Comparison of ENCODE assay signal across 27 mouse cellular contexts in genomic region chr16:18181398-18181797, GRCm38 (mm10). TPM values are rescaled to one million over a fixed set of nuclear protein-coding genes. Genes with fewer than 3 reads are reported as not detected.
"Had no signal": no experiment of that assay in that cellular context is flagged by ENCODE, and none has a peak within 500 bp of the region (broad histone marks: within the 10 kb centered on the region; RNA-seq: fewer than 3 reads in every experiment).

No protein-coding gene starts in this region.

- H3K4me2 ChIP-seq: limb, embryonic 13.5 days; liver, embryonic 13.5 days; midbrain, embryonic 12.5 days; midbrain, embryonic 15.5 days had no signal

- H3K36me3 ChIP-seq: limb, embryonic 13.5 days; liver, embryonic 13.5 days; midbrain, embryonic 12.5 days; midbrain, embryonic 15.5 days had no signal

- H3K9ac ChIP-seq: limb, embryonic 13.5 days; liver, embryonic 13.5 days; midbrain, embryonic 12.5 days; midbrain, embryonic 15.5 days had no signal

- ATAC-seq: hindbrain, postnatal 0 days; inflammation-experienced regulatory T-cells, adult 6 months; intestine, embryonic 16.5 days; midbrain, embryonic 15.5 days had no signal

- H3K27ac ChIP-seq: hindbrain, postnatal 0 days; layer of hippocampus, adult 2 months; limb, embryonic 13.5 days; liver, embryonic 13.5 days; midbrain, embryonic 12.5 days; midbrain, embryonic 15.5 days; stomach, postnatal 0 days had no signal

- H3K27me3 ChIP-seq: liver, embryonic 13.5 days; midbrain, embryonic 15.5 days had no signal

- DNase-seq: kidney, adult 8-10 months; kidney, postnatal 14 days; layer of hippocampus, adult 9-11 months; liver, embryonic 13.5 days; lung, adult 2 months; lung, postnatal 14 days; lung, postnatal 4 days; right cerebral cortex, adult 18-20 months; right cerebral cortex, postnatal 14 days; right cerebral cortex, postnatal 4 days; thymus, adult 2 months; thymus, postnatal 14 days had no signal

- H3K4me3 ChIP-seq: layer of hippocampus, adult 2 months; limb, embryonic 13.5 days; liver, embryonic 13.5 days; midbrain, embryonic 12.5 days; midbrain, embryonic 15.5 days; myocyte had no signal

- H3K9me3 ChIP-seq: limb, embryonic 13.5 days; liver, embryonic 13.5 days; midbrain, embryonic 12.5 days; midbrain, embryonic 15.5 days had no signal

RNA-seq across cellular contexts. Expression of gene Ccdc188, which starts 36.3 kb away (rescaled TPM):
- polyA plus RNA-seq: hindbrain, postnatal 0 days; inflammation-experienced regulatory T-cells, adult 6 months; intestine, embryonic 16.5 days; large intestine, adult 2 months; limb, embryonic 13.5 days; liver, adult 2 months; liver, embryonic 13.5 days; liver, embryonic 16.5 days; lung, adult 2 months; lung, embryonic 16.5 days; midbrain, embryonic 12.5 days; myocyte; neural tube, embryonic 11.5 days; stomach, embryonic 14.5 days; stomach, postnatal 0 days had no signal

RNA-seq across cellular contexts. Expression of gene Rtn4r, which starts 54.0 kb away (rescaled TPM):
- polyA plus RNA-seq: inflammation-experienced regulatory T-cells, adult 6 months; liver, adult 2 months had no signal
